Mouse (Mus musculus): ENCODE results near the gene Abca1. TPM values are rescaled to one million over a fixed set of nuclear protein-coding genes. Genes with fewer than 3 reads are reported as not detected.
A peak's percentile ranks its signal among the peaks of the same experiment; 100 is the strongest.

Abca1 gene
- total and polyA plus RNA-seq, 3 experiments, result 4.2 to 23.5 (median 13.1) TPM

GRCm38 (mm10) chr4:53121516-53122227 lies 38.0 kb downstream of the Abca1 start:
- no peak overlapping the region for H3K27ac ChIP-seq
- H3K36me3 ChIP-seq (ENCODE audit: control insufficient read depth, insufficient read depth, low read length), result peaks cover 3% of the 10 kb centered on the region
- H3K4me1 ChIP-seq (ENCODE audit: control insufficient read depth, insufficient read depth, low read length), result peaks cover 21% of the 10 kb centered on the region
- H3K79me2 ChIP-seq (replicated peaks; ENCODE audit: control insufficient read depth, insufficient read depth, low read length), result no peaks in the 10 kb centered on the region
- DNase-seq, result peak; percentile 58 to 76
- intact Hi-C loops (cut with DNase I), result loop anchor here (2.0 kb wide), 1 partner anchor 37 kb away; the partner anchor contains the start of gene Abca1
- no peak for TF ChIP-seq EP300 (IDR thresholded peaks at IDR 0.05; ENCODE audit: insufficient read depth, low read depth, low read length)
- no peak for TF ChIP-seq POLR2A (IDR thresholded peaks at IDR 0.05; ENCODE audit: insufficient read depth, low read depth, low read length)
- no peak for TF ChIP-seq CTCF (IDR thresholded peaks at IDR 0.05)
- H3K27me3 ChIP-seq (ENCODE audit: control insufficient read depth, insufficient read depth, low read length), result no peaks in the 10 kb centered on the region
- no peak overlapping the region for H3K4me3 ChIP-seq
- WGBS, result 42% methylated on average over 7 of the region's 7 CpGs
- H3K9ac ChIP-seq (ENCODE audit: low read depth, low read length), result no peak overlapping the region

DNA sequence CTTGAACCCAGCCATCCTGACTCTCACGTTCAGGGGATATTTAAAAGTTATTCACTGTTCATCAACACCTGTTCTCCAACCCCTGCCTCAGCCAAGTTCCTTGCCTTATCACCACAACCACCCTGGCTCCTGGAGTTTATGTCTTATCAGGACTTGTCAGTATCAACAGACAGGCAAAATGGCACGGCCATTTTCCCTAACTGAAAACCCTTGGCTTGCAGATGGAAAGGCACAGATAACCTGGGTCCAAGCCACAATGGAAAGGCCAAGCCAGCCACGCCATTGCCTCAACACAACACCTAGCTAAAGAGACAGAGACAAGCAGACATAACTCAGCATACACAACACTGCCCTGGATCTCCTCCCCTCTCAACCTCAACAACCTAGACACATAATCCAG lies 38.6 kb downstream of the Abca1 start:
- H3K9ac ChIP-seq (ENCODE audit: low read depth, low read length), result no peak overlapping the region
- no peak for DNase-seq
- H3K4me3 ChIP-seq, result no peak overlapping the region
- H3K36me3 ChIP-seq (ENCODE audit: control insufficient read depth, insufficient read depth, low read length), result peaks cover 7% of the 10 kb centered on the region
- TF ChIP-seq POLR2A (IDR thresholded peaks at IDR 0.05; ENCODE audit: insufficient read depth, low read depth, low read length) (no peak), CTCF (IDR thresholded peaks at IDR 0.05) (no peak), EP300 (IDR thresholded peaks at IDR 0.05; ENCODE audit: insufficient read depth, low read depth, low read length) (no peak)
- 62% methylated on average over 3 of the region's 3 CpGs for WGBS
- intact Hi-C loops (cut with DNase I), result loop anchor here (2.0 kb wide), 1 partner anchor 38 kb away; the partner anchor contains the start of gene Abca1
- H3K27me3 ChIP-seq (ENCODE audit: control insufficient read depth, insufficient read depth, low read length), result no peaks in the 10 kb centered on the region
- H3K27ac ChIP-seq, result no peak overlapping the region
- H3K79me2 ChIP-seq (replicated peaks; ENCODE audit: control insufficient read depth, insufficient read depth, low read length), result no peaks in the 10 kb centered on the region
- peaks cover 24% of the 10 kb centered on the region for H3K4me1 ChIP-seq (ENCODE audit: control insufficient read depth, insufficient read depth, low read length)

DNA sequence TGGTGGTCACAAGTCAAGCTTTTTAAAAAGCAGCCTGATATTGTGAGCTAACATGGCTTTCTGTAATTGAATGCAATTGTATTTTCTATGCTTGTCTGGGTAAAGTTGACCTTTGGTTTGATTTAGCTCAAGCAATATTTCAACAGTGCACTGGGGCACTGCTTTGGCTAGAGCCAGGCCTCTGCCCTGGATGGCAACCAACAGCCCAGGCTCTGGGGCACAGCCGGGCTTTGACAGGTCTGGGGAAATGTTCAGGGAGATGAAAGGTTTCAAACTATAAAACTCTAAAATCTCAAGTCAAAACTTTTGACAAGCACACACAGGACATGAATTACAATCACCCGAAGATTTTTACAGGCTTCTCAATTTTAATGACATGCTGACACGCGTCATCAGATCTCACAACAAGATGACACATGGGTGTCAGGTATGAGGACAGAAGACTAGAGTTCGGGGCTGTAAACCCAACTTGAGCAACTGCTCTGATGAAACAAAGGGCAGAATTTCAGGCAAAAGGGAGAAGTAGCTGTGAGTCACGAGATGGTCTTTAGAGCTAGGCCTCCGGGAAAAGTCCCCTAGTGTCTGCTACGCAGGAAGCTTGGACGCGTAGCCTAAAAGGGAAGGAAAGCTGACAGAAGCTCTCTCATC lies 39.5 kb downstream of the Abca1 start:
- H3K36me3 ChIP-seq (ENCODE audit: control insufficient read depth, insufficient read depth, low read length), result peaks cover 11% of the 10 kb centered on the region
- DNase-seq, result peak in 1 of 2 experiments; percentile 16
- H3K4me1 ChIP-seq (ENCODE audit: control insufficient read depth, insufficient read depth, low read length), result peaks cover 27% of the 10 kb centered on the region
- no peak overlapping the region for H3K4me3 ChIP-seq
- intact Hi-C loops (cut with DNase I), result loop anchor here (2.0 kb wide), 1 partner anchor 39 kb away; the partner anchor contains the start of gene Abca1
- WGBS, result 64% methylated on average over 10 of the region's 10 CpGs
- no peaks in the 10 kb centered on the region for H3K79me2 ChIP-seq (replicated peaks; ENCODE audit: control insufficient read depth, insufficient read depth, low read length)
- no peak overlapping the region; the same call in 1 of the 2 replicates for H3K27ac ChIP-seq
- TF ChIP-seq EP300 (IDR thresholded peaks at IDR 0.05; ENCODE audit: insufficient read depth, low read depth, low read length), result no peak
- TF ChIP-seq CTCF (IDR thresholded peaks at IDR 0.05), result no peak
- TF ChIP-seq POLR2A (IDR thresholded peaks at IDR 0.05; ENCODE audit: insufficient read depth, low read depth, low read length), result no peak
- no peak overlapping the region for H3K9ac ChIP-seq (ENCODE audit: low read depth, low read length)
- no peaks in the 10 kb centered on the region for H3K27me3 ChIP-seq (ENCODE audit: control insufficient read depth, insufficient read depth, low read length)

- Histone ChIP-seq H3K27ac (no peak overlapping the region), H3K27me3 (ENCODE audit: control insufficient read depth, insufficient read depth, low read length) (no peaks in the 10 kb centered on the region), H3K79me2 (replicated peaks; ENCODE audit: control insufficient read depth, insufficient read depth, low read length) (no peaks in the 10 kb centered on the region), H3K9ac (ENCODE audit: low read depth, low read length) (no peak overlapping the region), H3K4me3 (no peak overlapping the region), H3K36me3 (ENCODE audit: control insufficient read depth, insufficient read depth, low read length) (peaks cover 14% of the 10 kb centered on the region), H3K4me1 (ENCODE audit: control insufficient read depth, insufficient read depth, low read length) (peaks cover 32% of the 10 kb centered on the region)
- 59% methylated on average over 4 of the region's 4 CpGs for WGBS
- no peak for TF ChIP-seq CTCF (IDR thresholded peaks at IDR 0.05)
- no peak for TF ChIP-seq EP300 (IDR thresholded peaks at IDR 0.05; ENCODE audit: insufficient read depth, low read depth, low read length)
- no peak for TF ChIP-seq POLR2A (IDR thresholded peaks at IDR 0.05; ENCODE audit: insufficient read depth, low read depth, low read length)
- no peak for DNase-seq
- intact Hi-C loops (cut with DNase I), result loop anchor here (2.0 to 5.0 kb wide), 3 partner anchors 144 to 324 kb away; partner anchors contain the start of gene Slc44a1
Measured at GRCm38 (mm10) chr4:53118643-53119042, 41.1 kb downstream of the Abca1 start.

- Histone ChIP-seq H3K27ac (peak overlapping the region; percentile 42), H3K4me3 (no peak overlapping the region), H3K9ac (ENCODE audit: low read depth, low read length) (no peak overlapping the region), H3K79me2 (replicated peaks; ENCODE audit: control insufficient read depth, insufficient read depth, low read length) (no peaks in the 10 kb centered on the region), H3K4me1 (ENCODE audit: control insufficient read depth, insufficient read depth, low read length) (peaks cover 32% of the 10 kb centered on the region), H3K27me3 (ENCODE audit: control insufficient read depth, insufficient read depth, low read length) (no peaks in the 10 kb centered on the region), H3K36me3 (ENCODE audit: control insufficient read depth, insufficient read depth, low read length) (peaks cover 14% of the 10 kb centered on the region)
- no peak for DNase-seq
- intact Hi-C loops (cut with DNase I), result loop anchor here (2.0 to 5.0 kb wide), 3 partner anchors 145 to 325 kb away; partner anchors contain the start of gene Slc44a1
- TF ChIP-seq EP300 (IDR thresholded peaks at IDR 0.05; ENCODE audit: insufficient read depth, low read depth, low read length) (0 out of 2 replicates have a peak, but pooled peaks have one; percentile 29), CTCF (IDR thresholded peaks at IDR 0.05) (peak; percentile 80), POLR2A (IDR thresholded peaks at IDR 0.05; ENCODE audit: insufficient read depth, low read depth, low read length) (no peak)
Measured at GRCm38 (mm10) chr4:53117610-53118009, 42.1 kb downstream of the Abca1 start.

Measured in heart, adult 2 months (tissue).